Mouse (Mus musculus) embryonic facial prominence, embryonic 13.5 days (tissue): Measurements from ENCODE around the gene Pbx1. TPM values are rescaled to one million over a fixed set of nuclear protein-coding genes. Genes with fewer than 3 reads are reported as not detected.
A peak's percentile ranks its signal among the peaks of the same experiment; 100 is the strongest.

Experiments
- ATAC-seq: fragments of 200-750 bp; cut with Nextera tagmentation; 2 replicates; pipeline ENCODE4 v1.8.0; 2017; ENCODE audit warnings: low read depth; ENCODE audit not compliant: insufficient number of reproducible peaks, insufficient read depth, low FRiP score, low TSS enrichment
- H3K27ac ChIP-seq: fragments of 300-500 bp; sonication (generic); 2 replicates; pipeline ENCODE4 v1.5.1; 2015; ENCODE audit warnings: moderate library complexity, mild to moderate bottlenecking, inconsistent platforms
- H3K27me3 ChIP-seq: fragments of 300-500 bp; sonication (generic); 2 replicates; pipeline ENCODE4 v1.6.1; 2015; ENCODE audit warnings: mild to moderate bottlenecking, inconsistent platforms
- H3K36me3 ChIP-seq: fragments of 300-500 bp; sonication (generic); 2 replicates; pipeline ENCODE4 v1.6.1; 2015; ENCODE audit warnings: mild to moderate bottlenecking, inconsistent platforms
- H3K4me1 ChIP-seq: fragments of 300-500 bp; sonication (generic); 2 replicates; pipeline ENCODE4 v1.6.1; 2015; ENCODE audit warnings: inconsistent platforms
- H3K4me2 ChIP-seq: fragments of 300-500 bp; sonication (generic); 2 replicates; pipeline ENCODE4 v1.6.1; 2015; ENCODE audit warnings: moderate library complexity, mild to moderate bottlenecking, inconsistent platforms
- H3K4me3 ChIP-seq: fragments of 300-500 bp; sonication (generic); 2 replicates; pipeline ENCODE4 v1.5.1; 2015; ENCODE audit warnings: mild to moderate bottlenecking, inconsistent platforms
- H3K9ac ChIP-seq: fragments of 300-500 bp; sonication (generic); 2 replicates; pipeline ENCODE4 v1.6.1; 2015; ENCODE audit warnings: mild to moderate bottlenecking, inconsistent platforms
- H3K9me3 ChIP-seq: fragments of 300-500 bp; sonication (generic); 2 replicates; pipeline ENCODE4 v1.6.1; 2016; ENCODE audit warnings: inconsistent platforms
- WGBS: fragments of 180-500 bp; shearing (Covaris S2); methylation state at CpG from one replicate; pipeline ENCODE4 v1.1.7; 2015; ENCODE audit warnings: mixed read lengths; 5-methylcytosine and 5-hydroxymethylcytosine counted together
- polyA plus RNA-seq: library from polyadenylated mRNA; unstranded; fragments of >200 nt; fragmentation: Nextera tagmentation; extraction: Ambion mirVana; gene quantifications from 2 replicates; pipeline ENCODE4 v1.2.1, GENCODE M21; 2015

The Pbx1 gene
- polyA plus RNA-seq, 1 experiment from 2014 or later, result 47.7 TPM

- 71% methylated on average over 10 of the region's 10 CpGs for WGBS
- no peak overlapping the region for H3K4me3 ChIP-seq
- no peak overlapping the region for H3K4me2 ChIP-seq
- peaks cover 40% of the 10 kb centered on the region for H3K4me1 ChIP-seq
- no peaks in the 10 kb centered on the region for H3K27me3 ChIP-seq
- H3K9me3 ChIP-seq, result no peaks in the 10 kb centered on the region
- peaks cover 8% of the 10 kb centered on the region for H3K36me3 ChIP-seq
- ATAC-seq, result no peak
- no peak overlapping the region for H3K27ac ChIP-seq
- H3K9ac ChIP-seq, result no peak overlapping the region
Measured at GRCm38 (mm10) chr1:168362464-168362863, 69.6 kb downstream of the Pbx1 start.

GRCm38 (mm10) chr1:168357680-168358611 lies 74.1 kb downstream of the Pbx1 start:
- WGBS, result 11% methylated on average over 26 of the region's 26 CpGs
- peak overlapping the region; percentile 55; the same call in 1 of the 2 replicates for H3K9ac ChIP-seq
- no peak for ATAC-seq

GRCm38 (mm10) chr1:168356970-168357441 lies 75.1 kb downstream of the Pbx1 start:
- WGBS, result 8% methylated on average over 14 of the region's 14 CpGs
- Histone ChIP-seq H3K27ac (0 out of 2 replicates have a peak overlapping the region, but pooled peaks have one; percentile 64), H3K9ac (no peak overlapping the region), H3K27me3 (no peaks in the 10 kb centered on the region), H3K36me3 (peaks cover 6% of the 10 kb centered on the region), H3K4me1 (peaks cover 67% of the 10 kb centered on the region), H3K4me2 (peak overlapping the region; percentile 49), H3K4me3 (0 out of 2 replicates have a peak overlapping the region, but pooled peaks have one; percentile 7), H3K9me3 (no peaks in the 10 kb centered on the region)
- ATAC-seq, result no peak

More at GRCm38 (mm10) chr1:168357680-168358611, 74.1 kb downstream of the Pbx1 start:
- peaks cover 8% of the 10 kb centered on the region for H3K36me3 ChIP-seq
- peak overlapping the region; percentile 9; the same call in 1 of the 2 replicates for H3K4me3 ChIP-seq
- H3K9me3 ChIP-seq, result no peaks in the 10 kb centered on the region
- H3K27ac ChIP-seq, result peak overlapping the region; percentile 34
- H3K4me1 ChIP-seq, result peaks cover 59% of the 10 kb centered on the region
- H3K27me3 ChIP-seq, result no peaks in the 10 kb centered on the region
- peak overlapping the region; percentile 49 for H3K4me2 ChIP-seq

- 24% methylated on average over 10 of the region's 10 CpGs for WGBS
- Histone ChIP-seq H3K4me2 (no peak overlapping the region), H3K27ac (peak overlapping the region; percentile 64), H3K27me3 (no peaks in the 10 kb centered on the region), H3K4me1 (peaks cover 71% of the 10 kb centered on the region), H3K4me3 (no peak overlapping the region), H3K9ac (no peak overlapping the region), H3K36me3 (peaks cover 6% of the 10 kb centered on the region), H3K9me3 (no peaks in the 10 kb centered on the region)
- ATAC-seq, result no peak
Measured at GRCm38 (mm10) chr1:168355985-168356556, 76.0 kb downstream of the Pbx1 start.

GRCm38 (mm10) chr1:168354934-168355333 lies 77.1 kb downstream of the Pbx1 start:
- no peak overlapping the region for H3K27ac ChIP-seq

GRCm38 (mm10) chr1:168348036-168348784 lies 83.9 kb downstream of the Pbx1 start:
- Histone ChIP-seq H3K4me3 (no peak overlapping the region), H3K36me3 (0 out of 2 replicates have a peak, but pooled peaks cover 4% of the 10 kb centered on the region), H3K9ac (no peak overlapping the region), H3K4me1 (peaks cover 64% of the 10 kb centered on the region), H3K9me3 (no peaks in the 10 kb centered on the region), H3K27me3 (no peaks in the 10 kb centered on the region), H3K27ac (no peak overlapping the region; the same call in 1 of the 2 replicates), H3K4me2 (no peak overlapping the region)
- 61% methylated on average over 8 of the region's 8 CpGs for WGBS
- ATAC-seq, result no peak

More at GRCm38 (mm10) chr1:168354934-168355333, 77.1 kb downstream of the Pbx1 start:
- Histone ChIP-seq H3K9me3 (no peaks in the 10 kb centered on the region), H3K9ac (no peak overlapping the region), H3K4me1 (peaks cover 75% of the 10 kb centered on the region), H3K27me3 (no peaks in the 10 kb centered on the region), H3K4me3 (no peak overlapping the region), H3K4me2 (no peak overlapping the region), H3K36me3 (peaks cover 4% of the 10 kb centered on the region; the same call in 1 of the 2 replicates)
- WGBS, result 26% methylated on average over 4 of the region's 4 CpGs
- ATAC-seq, result no peak

GRCm38 (mm10) chr1:168344918-168345317 lies 87.2 kb downstream of the Pbx1 start:
- Histone ChIP-seq H3K27ac (peak overlapping the region; percentile 39), H3K9ac (no peak overlapping the region), H3K4me3 (no peak overlapping the region), H3K36me3 (no peaks in the 10 kb centered on the region), H3K4me2 (no peak overlapping the region), H3K9me3 (no peaks in the 10 kb centered on the region), H3K27me3 (no peaks in the 10 kb centered on the region), H3K4me1 (peaks cover 61% of the 10 kb centered on the region)
- ATAC-seq, result no peak
- WGBS, result 69% methylated on average over 8 of the region's 8 CpGs

GRCm38 (mm10) chr1:168344262-168344661 lies 87.8 kb downstream of the Pbx1 start:
- no peaks in the 10 kb centered on the region for H3K36me3 ChIP-seq
- WGBS, result 43% methylated on average over 5 of the region's 5 CpGs
- H3K27me3 ChIP-seq, result no peaks in the 10 kb centered on the region
- H3K4me3 ChIP-seq, result no peak overlapping the region
- ATAC-seq, result no peak
- H3K27ac ChIP-seq, result peak overlapping the region; percentile 39; the same call in 1 of the 2 replicates
- H3K9ac ChIP-seq, result no peak overlapping the region
- peaks cover 61% of the 10 kb centered on the region for H3K4me1 ChIP-seq
- H3K9me3 ChIP-seq, result no peaks in the 10 kb centered on the region
- no peak overlapping the region for H3K4me2 ChIP-seq

- Histone ChIP-seq H3K27me3 (no peaks in the 10 kb centered on the region), H3K27ac (0 out of 2 replicates have a peak overlapping the region, but pooled peaks have one; percentile 34), H3K4me1 (peaks cover 59% of the 10 kb centered on the region), H3K36me3 (no peaks in the 10 kb centered on the region), H3K9ac (no peak overlapping the region; the same call in 1 of the 2 replicates), H3K4me2 (0 out of 2 replicates have a peak overlapping the region, but pooled peaks have one; percentile 12), H3K9me3 (no peaks in the 10 kb centered on the region), H3K4me3 (no peak overlapping the region)
- 59% methylated on average over 5 of the region's 6 CpGs for WGBS
- ATAC-seq, result no peak
Measured at GRCm38 (mm10) chr1:168342269-168342668, 89.8 kb downstream of the Pbx1 start.

- Histone ChIP-seq H3K4me3 (no peak overlapping the region), H3K36me3 (no peaks in the 10 kb centered on the region), H3K27me3 (no peaks in the 10 kb centered on the region), H3K9me3 (no peaks in the 10 kb centered on the region), H3K4me2 (0 out of 2 replicates have a peak overlapping the region, but pooled peaks have one; percentile 12), H3K4me1 (peaks cover 56% of the 10 kb centered on the region), H3K9ac (no peak overlapping the region; the same call in 1 of the 2 replicates), H3K27ac (0 out of 2 replicates have a peak overlapping the region, but pooled peaks have one; percentile 34)
- ATAC-seq, result no peak; the same call in 1 of the 2 replicates
- WGBS, result 38% methylated on average over 12 of the region's 12 CpGs
Measured at GRCm38 (mm10) chr1:168341863-168342262, 90.2 kb downstream of the Pbx1 start.

- Histone ChIP-seq H3K36me3 (no peaks in the 10 kb centered on the region), H3K27me3 (no peaks in the 10 kb centered on the region), H3K27ac (0 out of 2 replicates have a peak overlapping the region, but pooled peaks have one; percentile 34), H3K4me1 (peaks cover 53% of the 10 kb centered on the region), H3K9me3 (no peaks in the 10 kb centered on the region), H3K4me3 (no peak overlapping the region), H3K9ac (no peak overlapping the region), H3K4me2 (no peak overlapping the region)
- WGBS, result 76% methylated on average over 6 of the region's 6 CpGs
- ATAC-seq, result no peak
Measured at GRCm38 (mm10) chr1:168341368-168341767, 90.7 kb downstream of the Pbx1 start.
